Mouse (Mus musculus) myocyte (in vitro differentiated cells): ENCODE results near the gene Tsr1.

Experiments used
- MAX ChIP-seq: IDR thresholded peaks from one replicate; pipeline ENCODE4 v1.6.1; 2011; ENCODE audit warnings: low read depth, mild to moderate bottlenecking, control low read depth
- POLR2A ChIP-seq: IDR thresholded peaks from one replicate; pipeline ENCODE4 v1.6.1; 2011; ENCODE audit warnings: low read depth, mild to moderate bottlenecking, control low read depth, moderate library complexity; ENCODE audit not compliant: insufficient read length
- POLR2AphosphoS2 ChIP-seq: IDR thresholded peaks from one replicate; pipeline ENCODE4 v1.6.1; 2011; ENCODE audit warnings: low read depth, control low read depth; ENCODE audit not compliant: insufficient read length
- TCF12 ChIP-seq: IDR thresholded peaks from one replicate; pipeline ENCODE4 v1.6.1; 2011; ENCODE audit warnings: mild to moderate bottlenecking, control low read depth; ENCODE audit not compliant: poor library complexity, insufficient read depth, severe bottlenecking
- USF1 ChIP-seq: IDR thresholded peaks from one replicate; pipeline ENCODE4 v1.6.1; 2011; ENCODE audit warnings: low read depth, mild to moderate bottlenecking, control low read depth, moderate library complexity

GRCm38 (mm10) chr11:74880999-74881398 is 16.9 kb upstream of the Tsr1 start:
- TF ChIP-seq POLR2A: no peak
- no peak for TF ChIP-seq TCF12
- no peak for TF ChIP-seq USF1
- no peak for TF ChIP-seq MAX
- no peak for TF ChIP-seq POLR2AphosphoS2
